Mouse (Mus musculus): ENCODE measurements around the gene Wdsub1. TPM values are rescaled to one million over a fixed set of nuclear protein-coding genes. Genes with fewer than 3 reads are reported as not detected.
A peak's percentile ranks its signal among the peaks of the same experiment; 100 is the strongest.

Gene Wdsub1
- polyA plus RNA-seq, 2 experiments, result 8.8 to 8.9 TPM

DNA sequence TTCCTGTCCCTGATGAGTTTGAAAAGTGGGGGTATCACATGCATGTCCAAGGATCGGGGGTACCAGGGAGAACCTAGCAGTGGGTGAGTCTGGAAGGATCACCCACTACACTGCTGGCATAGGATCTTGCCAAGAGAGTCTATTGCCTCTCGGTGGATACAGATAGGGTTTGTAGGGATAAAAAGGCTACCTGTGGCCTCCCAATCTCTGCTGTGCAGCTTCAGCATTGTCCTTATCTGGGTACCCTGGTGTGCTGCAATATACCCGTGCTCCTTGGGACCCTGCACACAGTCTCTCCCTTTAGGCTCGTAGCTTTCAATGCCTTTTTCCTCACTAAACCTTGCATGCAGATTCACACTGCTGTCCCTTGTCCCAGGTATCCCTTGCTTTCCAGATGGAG, 73.8 kb downstream of the Wdsub1 start:
- Histone ChIP-seq H3K4me2 (ENCODE audit: low read depth) (no peak overlapping the region), H3K36me3 (replicated peaks; ENCODE audit: control insufficient read depth, insufficient read depth, low read depth) (no peaks in the 10 kb centered on the region), H3K9ac (replicated peaks) (no peak overlapping the region), H3K4me3 (ENCODE audit: insufficient read depth in 1 of 2, low read depth in 2 of 2, low read length in 2 of 2) (no peak overlapping the region), H3K27me3 (ENCODE audit: control insufficient read depth, insufficient read depth, low read length) (no peaks in the 10 kb centered on the region), H3K4me1 (replicated peaks; ENCODE audit: control insufficient read depth in 2 of 2, insufficient read depth in 2 of 2, low read length in 1 of 2) (no peaks in the 10 kb centered on the region), H3K27ac (no peak overlapping the region), H3K9me3 (ENCODE audit: control insufficient read depth, low read length) (no peaks in the 10 kb centered on the region)
- WGBS (ENCODE audit: insufficient replicate concordance), result 30% methylated on average over 4 of the region's 4 CpGs
- 0 out of 2 replicates have a peak, but pooled peaks have one; percentile 21 for ATAC-seq (ENCODE audit: insufficient read depth)
- DNase-seq (ENCODE audit: low read depth in 3 of 3, low spot score in 3 of 3), result no peak
- TF ChIP-seq EP300 (IDR thresholded peaks at IDR 0.05; ENCODE audit: low read depth), result no peak
- no peak for TF ChIP-seq CTCF (IDR thresholded peaks at IDR 0.05; ENCODE audit: low read depth)

DNA sequence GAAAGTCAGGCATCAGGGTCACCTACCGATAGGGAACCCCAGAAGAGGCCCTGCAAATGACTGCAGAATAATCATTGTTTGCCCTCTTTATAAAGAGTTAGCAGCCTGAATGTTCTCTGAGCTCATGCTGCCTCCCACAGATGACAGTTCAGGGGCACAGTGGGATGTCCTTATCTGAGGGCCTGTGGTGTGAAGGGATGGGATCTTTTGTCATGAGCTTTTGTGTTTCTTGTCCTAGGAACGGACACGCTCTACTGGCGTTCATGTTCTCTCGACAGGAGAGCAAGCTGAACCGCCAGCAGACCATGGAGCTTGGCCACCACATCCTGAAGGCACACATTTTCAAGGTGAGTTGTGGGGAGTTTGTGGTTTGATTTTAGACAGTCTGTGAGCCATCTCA, 76.4 kb downstream of the Wdsub1 start:
- no peak for ATAC-seq (ENCODE audit: insufficient read depth)
- no peak for TF ChIP-seq CTCF (IDR thresholded peaks at IDR 0.05; ENCODE audit: low read depth)
- H3K9me3 ChIP-seq (ENCODE audit: control insufficient read depth, low read length), result no peaks in the 10 kb centered on the region

DNA sequence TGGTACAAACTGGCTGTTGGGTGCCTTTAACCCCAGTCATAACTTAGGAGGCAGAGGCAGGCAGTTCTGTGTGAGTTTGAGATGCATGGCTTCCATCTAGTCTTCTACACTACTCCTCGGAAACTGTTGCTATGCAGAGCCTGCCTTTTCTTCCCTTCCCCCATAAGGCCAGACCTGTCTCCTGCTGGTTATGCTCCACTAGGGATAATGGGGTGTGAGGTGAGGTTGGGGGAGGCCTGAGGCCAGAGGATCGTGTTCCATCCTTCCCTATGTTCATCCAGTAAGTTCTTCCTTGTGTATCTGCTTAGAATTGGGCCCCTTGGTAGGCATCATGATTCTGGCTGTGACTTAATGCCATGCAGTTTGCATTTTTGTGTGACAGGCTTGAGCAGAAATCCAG, 76.8 kb downstream of the Wdsub1 start:
- WGBS (ENCODE audit: insufficient replicate concordance), result 58% methylated on average over 2 of the region's 2 CpGs

More for the DNA sequence above, 76.4 kb downstream of the Wdsub1 start:
- H3K36me3 ChIP-seq (replicated peaks; ENCODE audit: control insufficient read depth, insufficient read depth, low read depth), result no peaks in the 10 kb centered on the region
- H3K9ac ChIP-seq (replicated peaks), result no peak overlapping the region
- H3K4me1 ChIP-seq (replicated peaks; ENCODE audit: control insufficient read depth in 2 of 2, insufficient read depth in 2 of 2, low read length in 1 of 2), result no peaks in the 10 kb centered on the region; a peak in 1 of 4 replicates
- DNase-seq (ENCODE audit: low read depth in 3 of 3, low spot score in 3 of 3), result no peak
- H3K27ac ChIP-seq, result no peak overlapping the region
- no peaks in the 10 kb centered on the region for H3K27me3 ChIP-seq (ENCODE audit: control insufficient read depth, insufficient read depth, low read length)
- H3K4me3 ChIP-seq (ENCODE audit: insufficient read depth in 1 of 2, low read depth in 2 of 2, low read length in 2 of 2), result no peak overlapping the region
- no peak overlapping the region for H3K4me2 ChIP-seq (ENCODE audit: low read depth)
- WGBS (ENCODE audit: insufficient replicate concordance), result 70% methylated on average over 6 of the region's 6 CpGs

DNA sequence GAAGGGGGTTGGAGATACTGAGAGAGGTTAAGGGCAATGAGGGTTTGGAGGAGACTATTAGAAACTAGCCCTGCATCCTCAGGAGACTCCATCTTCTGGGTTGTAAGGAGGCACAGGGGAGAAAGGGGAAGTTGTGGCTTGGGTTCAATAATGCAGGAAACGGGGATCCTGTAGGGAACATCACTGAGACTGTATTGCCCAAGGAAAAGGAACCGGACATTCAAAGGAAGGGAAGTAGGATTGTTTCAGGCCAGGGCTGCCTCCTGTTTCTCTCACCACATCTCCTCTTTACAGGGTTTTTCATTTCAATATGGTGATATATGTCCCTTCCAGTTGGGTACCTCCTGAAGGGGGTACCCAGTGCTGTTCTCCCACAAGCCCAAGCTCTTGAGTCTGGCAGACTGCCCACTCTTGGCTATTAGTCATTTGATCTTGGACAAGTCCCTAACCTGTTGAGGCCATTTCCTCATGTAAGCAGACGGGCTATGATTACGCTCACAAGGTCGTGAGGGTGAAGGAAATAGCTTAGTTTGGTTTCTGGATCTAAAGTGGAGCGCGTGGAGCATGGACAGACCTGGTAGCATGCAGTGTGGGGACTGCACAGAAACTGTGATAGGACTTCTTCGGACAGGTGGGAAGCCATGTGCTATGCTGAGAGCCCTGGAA, 79.5 kb downstream of the Wdsub1 start:
- Histone ChIP-seq H3K9me3 (ENCODE audit: control insufficient read depth, low read length) (no peaks in the 10 kb centered on the region), H3K9ac (replicated peaks) (no peak overlapping the region)

More for the DNA sequence above, 76.8 kb downstream of the Wdsub1 start:
- ATAC-seq (ENCODE audit: insufficient read depth) (no peak), DNase-seq (ENCODE audit: low read depth in 3 of 3, low spot score in 3 of 3) (no peak)
- H3K9ac ChIP-seq (replicated peaks), result no peak overlapping the region
- H3K4me3 ChIP-seq (ENCODE audit: insufficient read depth in 1 of 2, low read depth in 2 of 2, low read length in 2 of 2), result no peak overlapping the region
- H3K27ac ChIP-seq, result no peak overlapping the region
- no peak for TF ChIP-seq EP300 (IDR thresholded peaks at IDR 0.05; ENCODE audit: low read depth)
- TF ChIP-seq CTCF (IDR thresholded peaks at IDR 0.05; ENCODE audit: low read depth), result no peak
- H3K4me1 ChIP-seq (replicated peaks; ENCODE audit: control insufficient read depth in 2 of 2, insufficient read depth in 2 of 2, low read length in 1 of 2), result no peaks in the 10 kb centered on the region; a peak in 1 of 4 replicates
- no peaks in the 10 kb centered on the region for H3K9me3 ChIP-seq (ENCODE audit: control insufficient read depth, low read length)
- H3K4me2 ChIP-seq (ENCODE audit: low read depth), result no peak overlapping the region
- H3K36me3 ChIP-seq (replicated peaks; ENCODE audit: control insufficient read depth, insufficient read depth, low read depth), result no peaks in the 10 kb centered on the region
- H3K27me3 ChIP-seq (ENCODE audit: control insufficient read depth, insufficient read depth, low read length), result no peaks in the 10 kb centered on the region

More for the DNA sequence above, 79.5 kb downstream of the Wdsub1 start:
- Histone ChIP-seq H3K27me3 (ENCODE audit: control insufficient read depth, insufficient read depth, low read length) (no peaks in the 10 kb centered on the region), H3K4me1 (replicated peaks; ENCODE audit: control insufficient read depth in 2 of 2, insufficient read depth in 2 of 2, low read length in 1 of 2) (no peaks in the 10 kb centered on the region; a peak in 1 of 4 replicates), H3K27ac (no peak overlapping the region), H3K4me2 (ENCODE audit: low read depth) (no peak overlapping the region), H3K36me3 (replicated peaks; ENCODE audit: control insufficient read depth, insufficient read depth, low read depth) (no peaks in the 10 kb centered on the region), H3K4me3 (ENCODE audit: insufficient read depth in 1 of 2, low read depth in 2 of 2, low read length in 2 of 2) (no peak overlapping the region)
- 52% methylated on average over 8 of the region's 8 CpGs for WGBS (ENCODE audit: insufficient replicate concordance)
- TF ChIP-seq EP300 (IDR thresholded peaks at IDR 0.05; ENCODE audit: low read depth), result no peak
- no peak for TF ChIP-seq CTCF (IDR thresholded peaks at IDR 0.05; ENCODE audit: low read depth)
- no peak for ATAC-seq (ENCODE audit: insufficient read depth)
- no peak for DNase-seq (ENCODE audit: low read depth in 3 of 3, low spot score in 3 of 3)
